Mouse (Mus musculus): ENCODE data around the gene Tiparp. TPM values are rescaled to one million over a fixed set of nuclear protein-coding genes. Genes with fewer than 3 reads are reported as not detected.

The Tiparp gene
- total RNA-seq, 2 experiments from 2014 or later = 10.9 to 15.4 TPM

DNA sequence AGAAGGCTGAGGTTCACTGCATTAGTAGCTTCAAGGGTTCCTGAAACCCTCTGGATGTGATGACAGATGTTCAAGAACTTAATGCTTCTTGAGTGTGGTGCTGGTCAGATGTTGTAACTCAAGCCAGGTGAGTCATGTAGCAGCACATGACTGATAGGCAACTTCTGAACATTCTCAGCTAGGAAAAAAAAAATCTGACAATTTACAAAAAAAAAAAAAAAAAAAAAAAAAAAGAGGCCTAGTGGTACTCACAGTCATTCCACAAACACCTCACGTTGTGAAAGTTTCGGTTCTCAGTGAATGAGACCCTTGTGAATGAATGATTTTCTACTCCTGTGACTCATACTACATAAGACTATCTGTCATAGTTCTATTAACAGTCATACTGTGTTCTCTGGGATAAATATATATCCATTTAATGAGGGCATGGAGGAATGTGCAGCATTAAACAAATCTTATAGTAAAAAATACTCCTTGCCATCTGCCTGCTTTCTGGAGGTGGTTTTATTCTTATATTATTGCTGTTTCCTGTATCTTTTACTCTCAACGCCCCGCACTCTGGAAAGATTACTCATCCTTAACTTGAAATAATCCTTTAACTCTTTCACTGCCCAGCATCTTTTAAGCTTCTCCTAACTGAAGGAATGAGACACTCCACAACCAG lies 75.3 kb downstream of the Tiparp start:
- DNase-seq (ENCODE audit: low spot score in 2 of 2) = peak; percentile 39 to 56
- intact Hi-C loops (cut with DNase I) = loop anchor here (5.0 kb wide), 1 partner anchor 76 kb away; the partner anchor contains the start of gene Tiparp

Other genes starting within 250 kb of the Tiparp start
- gene Ssr3, start 135.8 kb upstream of the Tiparp start, total RNA-seq (2021) = 10 to 100 TPM; 93.8 to 96.4 TPM
- 1 to 10 TPM; 6.6 to 8.0 TPM for gene Lekr1, start 137.8 kb downstream of the Tiparp start, total RNA-seq (2021)